Mouse (Mus musculus): Measurements from ENCODE around the gene Mrap.

DNA sequence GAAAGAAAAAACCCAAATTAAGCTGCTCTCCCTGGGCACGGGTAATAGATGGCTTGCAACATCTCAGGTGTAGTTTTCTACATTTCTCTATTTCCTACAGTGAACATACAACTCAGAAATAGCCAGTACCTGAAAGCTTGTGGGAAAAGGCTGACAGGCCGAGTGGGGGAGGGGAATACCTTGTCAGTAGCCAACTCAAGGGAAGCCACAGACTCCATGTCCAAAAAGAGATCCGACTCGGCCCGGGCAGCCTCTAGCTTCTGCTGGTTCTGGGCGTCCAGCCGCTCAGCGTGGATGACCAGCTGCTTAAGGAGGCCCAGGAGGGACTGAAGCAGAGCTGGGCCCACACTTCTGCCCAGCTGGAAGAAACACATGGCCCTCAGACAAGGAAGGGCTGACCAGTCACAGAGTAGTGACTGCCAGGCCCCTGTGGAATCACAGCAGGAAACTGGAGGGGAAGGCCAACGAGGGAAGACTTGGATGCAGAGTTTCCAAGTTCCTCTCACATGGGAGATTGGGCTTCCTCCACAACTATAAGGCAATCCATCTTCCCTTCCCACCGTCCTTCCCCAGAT is 38.0 kb downstream of the Mrap start:
- TF ChIP-seq ZC3H11A (IDR thresholded peaks at IDR 0.05; ENCODE audit: borderline replicate concordance, low read depth, low read length) (no peak), ZNF384 (IDR thresholded peaks at IDR 0.05; ENCODE audit: low read depth, low read length) (no peak), HCFC1 (IDR thresholded peaks at IDR 0.05; ENCODE audit: borderline replicate concordance, insufficient read depth, low read length) (no peak), CHD2 (IDR thresholded peaks at IDR 0.05; ENCODE audit: low read depth, low read length) (no peak)
